Mouse (Mus musculus): ENCODE data around the gene Adamts9.

Gene Adamts9

GRCm38 (mm10) chr6:92943057-92943781, at the start of gene Adamts9:
TSS of gene Adamts9 (minus strand) at chr6:92943492.
- WGBS: 1% methylated on average over 68 of the region's 68 CpGs

GRCm38 (mm10) chr6:92991616-92992015, 48.3 kb upstream of the Adamts9 start:
- 50% methylated on average over 1 of the region's 1 CpGs for WGBS

- WGBS: 80% methylated on average over 10 of the region's 10 CpGs
Observed at GRCm38 (mm10) chr6:92988620-92988998, 45.3 kb upstream of the Adamts9 start.

- WGBS: 75% methylated on average over 14 of the region's 14 CpGs
Observed at GRCm38 (mm10) chr6:92987846-92988619, 44.7 kb upstream of the Adamts9 start.

- 88% methylated on average over 9 of the region's 9 CpGs for whole genome bisulfite sequencing
Observed at GRCm38 (mm10) chr6:92987366-92987765, 44.1 kb upstream of the Adamts9 start.

- 83% methylated on average over 7 of the region's 7 CpGs for WGBS
Observed at GRCm38 (mm10) chr6:92983421-92983820, 40.1 kb upstream of the Adamts9 start.

- 70% methylated on average over 7 of the region's 7 CpGs for WGBS
Observed at GRCm38 (mm10) chr6:92981451-92982186, 38.3 kb upstream of the Adamts9 start.

GRCm38 (mm10) chr6:92973340-92973739, 30.0 kb upstream of the Adamts9 start:
- 70% methylated on average over 3 of the region's 3 CpGs for WGBS

- 77% methylated on average over 3 of the region's 3 CpGs for WGBS
Observed at GRCm38 (mm10) chr6:92968718-92969117, 25.4 kb upstream of the Adamts9 start.

- 50% methylated on average over 3 of the region's 3 CpGs for WGBS
Observed at GRCm38 (mm10) chr6:92968216-92968615, 24.9 kb upstream of the Adamts9 start.

GRCm38 (mm10) chr6:92962966-92963365, 19.7 kb upstream of the Adamts9 start:
- WGBS: 85% methylated on average over 3 of the region's 3 CpGs

GRCm38 (mm10) chr6:92960997-92961396, 17.7 kb upstream of the Adamts9 start:
- WGBS: 96% methylated on average over 6 of the region's 6 CpGs

- 83% methylated on average over 2 of the region's 2 CpGs for WGBS
Observed at GRCm38 (mm10) chr6:92959416-92959815, 16.1 kb upstream of the Adamts9 start.

- 88% methylated on average over 6 of the region's 6 CpGs for WGBS
Observed at GRCm38 (mm10) chr6:92947337-92948042, 4.2 kb upstream of the Adamts9 start.

- WGBS: 64% methylated on average over 7 of the region's 7 CpGs
Observed at GRCm38 (mm10) chr6:92944711-92945110, 1.4 kb upstream of the Adamts9 start.

- 25% methylated on average over 14 of the region's 14 CpGs for WGBS
Observed at GRCm38 (mm10) chr6:92944048-92944685, 875 bp upstream of the Adamts9 start.

- WGBS: 1% methylated on average over 30 of the region's 30 CpGs
Observed at GRCm38 (mm10) chr6:92941756-92942420, 1.4 kb downstream of the Adamts9 start.

GRCm38 (mm10) chr6:92941281-92941731, 2.0 kb downstream of the Adamts9 start:
- WGBS: under 1% methylated on average over 21 of the region's 21 CpGs

GRCm38 (mm10) chr6:92940191-92941131, 2.8 kb downstream of the Adamts9 start:
- WGBS: 4% methylated on average over 37 of the region's 37 CpGs
